Mouse (Mus musculus): ENCODE data around the gene Prkce. TPM values are rescaled to one million over a fixed set of nuclear protein-coding genes. Genes with fewer than 3 reads are reported as not detected.

Prkce gene
- polyA plus RNA-seq, 1 experiment, result 4.8 TPM

GRCm38 (mm10) chr17:86323909-86324686, 156.5 kb downstream of the Prkce start:
- Histone ChIP-seq H3K27ac (ENCODE audit: control insufficient read depth, insufficient read depth, low read depth, low read length, poor library complexity) (no peak overlapping the region), H3K4me3 (replicated peaks; ENCODE audit: control insufficient read depth, low read depth, low read length) (no peak overlapping the region), H3K4me1 (ENCODE audit: control insufficient read depth, insufficient read depth, low read length) (peaks cover 7% of the 10 kb centered on the region)
- TF ChIP-seq CTCF (IDR thresholded peaks at IDR 0.05; ENCODE audit: control insufficient read depth, insufficient read depth, low read length) (no peak), POLR2A (IDR thresholded peaks at IDR 0.05; ENCODE audit: borderline replicate concordance, control insufficient read depth, low read depth, low read length) (no peak)
- 71% methylated on average over 6 of the region's 6 CpGs for WGBS

GRCm38 (mm10) chr17:86324756-86325155, 157.2 kb downstream of the Prkce start:
- WGBS, result 67% methylated on average over 7 of the region's 7 CpGs
- Histone ChIP-seq H3K4me1 (ENCODE audit: control insufficient read depth, insufficient read depth, low read length) (peaks cover 7% of the 10 kb centered on the region), H3K27ac (ENCODE audit: control insufficient read depth, insufficient read depth, low read depth, low read length, poor library complexity) (no peak overlapping the region), H3K4me3 (replicated peaks; ENCODE audit: control insufficient read depth, low read depth, low read length) (no peak overlapping the region)
- TF ChIP-seq CTCF (IDR thresholded peaks at IDR 0.05; ENCODE audit: control insufficient read depth, insufficient read depth, low read length), result no peak
- no peak for TF ChIP-seq POLR2A (IDR thresholded peaks at IDR 0.05; ENCODE audit: borderline replicate concordance, control insufficient read depth, low read depth, low read length)

- TF ChIP-seq POLR2A (IDR thresholded peaks at IDR 0.05; ENCODE audit: borderline replicate concordance, control insufficient read depth, low read depth, low read length), result no peak
- TF ChIP-seq CTCF (IDR thresholded peaks at IDR 0.05; ENCODE audit: control insufficient read depth, insufficient read depth, low read length), result no peak
- WGBS, result 60% methylated on average over 10 of the region's 10 CpGs
These were observed 157.7 kb downstream of the Prkce start for GRCm38 (mm10) chr17:86325317-86325716.

GRCm38 (mm10) chr17:86327958-86328357, 160.4 kb downstream of the Prkce start:
- no peak overlapping the region for H3K4me3 ChIP-seq (replicated peaks; ENCODE audit: control insufficient read depth, low read depth, low read length)
- 82% methylated on average over 4 of the region's 4 CpGs for WGBS
- TF ChIP-seq POLR2A (IDR thresholded peaks at IDR 0.05; ENCODE audit: borderline replicate concordance, control insufficient read depth, low read depth, low read length) (no peak), CTCF (IDR thresholded peaks at IDR 0.05; ENCODE audit: control insufficient read depth, insufficient read depth, low read length) (no peak)
- H3K4me1 ChIP-seq (ENCODE audit: control insufficient read depth, insufficient read depth, low read length), result peaks cover 4% of the 10 kb centered on the region
- no peak overlapping the region for H3K27ac ChIP-seq (ENCODE audit: control insufficient read depth, insufficient read depth, low read depth, low read length, poor library complexity)

More at GRCm38 (mm10) chr17:86325317-86325716, 157.7 kb downstream of the Prkce start:
- Histone ChIP-seq H3K4me3 (replicated peaks; ENCODE audit: control insufficient read depth, low read depth, low read length) (no peak overlapping the region), H3K27ac (ENCODE audit: control insufficient read depth, insufficient read depth, low read depth, low read length, poor library complexity) (no peak overlapping the region), H3K4me1 (ENCODE audit: control insufficient read depth, insufficient read depth, low read length) (peaks cover 7% of the 10 kb centered on the region)

- H3K27ac ChIP-seq (ENCODE audit: control insufficient read depth, insufficient read depth, low read depth, low read length, poor library complexity), result no peak overlapping the region
- no peak overlapping the region for H3K4me3 ChIP-seq (replicated peaks; ENCODE audit: control insufficient read depth, low read depth, low read length)
- TF ChIP-seq CTCF (IDR thresholded peaks at IDR 0.05; ENCODE audit: control insufficient read depth, insufficient read depth, low read length) (no peak), POLR2A (IDR thresholded peaks at IDR 0.05; ENCODE audit: borderline replicate concordance, control insufficient read depth, low read depth, low read length) (no peak)
- WGBS, result 68% methylated on average over 16 of the region's 16 CpGs
- H3K4me1 ChIP-seq (ENCODE audit: control insufficient read depth, insufficient read depth, low read length), result no peaks in the 10 kb centered on the region
These were observed 161.9 kb downstream of the Prkce start for GRCm38 (mm10) chr17:86329273-86330075.

GRCm38 (mm10) chr17:86330076-86330955, 162.7 kb downstream of the Prkce start:
- no peak overlapping the region for H3K4me3 ChIP-seq (replicated peaks; ENCODE audit: control insufficient read depth, low read depth, low read length)
- WGBS, result 79% methylated on average over 16 of the region's 16 CpGs
- H3K27ac ChIP-seq (ENCODE audit: control insufficient read depth, insufficient read depth, low read depth, low read length, poor library complexity), result no peak overlapping the region
- H3K4me1 ChIP-seq (ENCODE audit: control insufficient read depth, insufficient read depth, low read length), result peaks cover 3% of the 10 kb centered on the region; the same call in 1 of the 2 replicates
- no peak for TF ChIP-seq CTCF (IDR thresholded peaks at IDR 0.05; ENCODE audit: control insufficient read depth, insufficient read depth, low read length)
- TF ChIP-seq POLR2A (IDR thresholded peaks at IDR 0.05; ENCODE audit: borderline replicate concordance, control insufficient read depth, low read depth, low read length), result no peak

GRCm38 (mm10) chr17:86331835-86332234, 164.2 kb downstream of the Prkce start:
- no peak for TF ChIP-seq POLR2A (IDR thresholded peaks at IDR 0.05; ENCODE audit: borderline replicate concordance, control insufficient read depth, low read depth, low read length)
- TF ChIP-seq CTCF (IDR thresholded peaks at IDR 0.05; ENCODE audit: control insufficient read depth, insufficient read depth, low read length), result no peak
- H3K4me1 ChIP-seq (ENCODE audit: control insufficient read depth, insufficient read depth, low read length), result peaks cover 5% of the 10 kb centered on the region
- H3K4me3 ChIP-seq (replicated peaks; ENCODE audit: control insufficient read depth, low read depth, low read length), result no peak overlapping the region
- 89% methylated on average over 8 of the region's 8 CpGs for WGBS
- H3K27ac ChIP-seq (ENCODE audit: control insufficient read depth, insufficient read depth, low read depth, low read length, poor library complexity), result no peak overlapping the region

Data from bone marrow, adult 2 months (tissue).